Comparison of ENCODE assay signal across 8 mouse cellular contexts in genomic region chr6:31519001-31519471, GRCm38 (mm10). TPM values are rescaled to one million over a fixed set of nuclear protein-coding genes. Genes with fewer than 3 reads are reported as not detected.
A peak's percentile ranks its signal among the peaks of the same experiment; 100 is the strongest.
DNase-seq lines count a peak whose midpoint lies in the region; ATAC-seq and TF ChIP-seq lines count a peak whose summit lies in the region.

No protein-coding gene starts in this region.

- intact Hi-C loops in left cerebral cortex, postnatal 36 days (cut with DNase I), result no loop called here

- CTCF ChIA-PET in Patski (lab: Charles Lee), result interaction anchor here (1.2 kb wide), 1 partner anchor 121 kb away, joined by 4 read pairs; no protein-coding TSS in a partner anchor

- no peak overlapping the region for H3K4me2 ChIP-seq in embryonic facial prominence, embryonic 11.5 days (ENCODE audit: low read depth, low read length)
- H3K4me2 ChIP-seq in liver, embryonic 14.5 days (ENCODE audit: low read depth), result peak overlapping the region; percentile 20; the same call in 1 of the 2 replicates
- H3K4me2 ChIP-seq in neural tube, embryonic 14.5 days (ENCODE audit: low read depth, low read length), result no peak overlapping the region

- H3K4me1 ChIP-seq in embryonic facial prominence, embryonic 11.5 days (ENCODE audit: control insufficient read depth, insufficient read depth, low read length), result no peaks in the 10 kb centered on the region
- H3K4me1 ChIP-seq in liver, embryonic 14.5 days (replicated peaks; ENCODE audit: control insufficient read depth in 2 of 2, insufficient read depth in 2 of 2, low read length in 1 of 2), result peaks cover 23 to 32% of the 10 kb centered on the region in 2 experiments
- no peaks in the 10 kb centered on the region for H3K4me1 ChIP-seq in neural tube, embryonic 14.5 days (ENCODE audit: control insufficient read depth, insufficient read depth, low read length)

- no peaks in the 10 kb centered on the region for H3K36me3 ChIP-seq in embryonic facial prominence, embryonic 11.5 days (replicated peaks; ENCODE audit: control insufficient read depth, insufficient read depth, low read depth, low read length)
- no peaks in the 10 kb centered on the region; the same call in 1 of the 2 replicates for H3K36me3 ChIP-seq in liver, embryonic 14.5 days (replicated peaks; ENCODE audit: control insufficient read depth, insufficient read depth, low read depth)
- H3K36me3 ChIP-seq in neural tube, embryonic 14.5 days (ENCODE audit: control insufficient read depth, insufficient read depth, low read length), result no peaks in the 10 kb centered on the region

- no peaks in the 10 kb centered on the region for H3K27me3 ChIP-seq in Patski
- H3K27me3 ChIP-seq in embryonic facial prominence, embryonic 11.5 days (ENCODE audit: control insufficient read depth, insufficient read depth, low read length), result no peaks in the 10 kb centered on the region
- no peaks in the 10 kb centered on the region for H3K27me3 ChIP-seq in liver, embryonic 14.5 days (ENCODE audit: control insufficient read depth, insufficient read depth, low read length)
- H3K27me3 ChIP-seq in neural tube, embryonic 14.5 days (ENCODE audit: control insufficient read depth, insufficient read depth, low read length), result no peaks in the 10 kb centered on the region

- 78% methylated on average over 8 of the region's 8 CpGs for WGBS in embryonic facial prominence, embryonic 11.5 days
- WGBS in liver, embryonic 14.5 days (ENCODE audit: insufficient replicate concordance), result 26% methylated on average over 8 of the region's 8 CpGs
- 79% methylated on average over 8 of the region's 8 CpGs for WGBS in neural tube, embryonic 14.5 days

- no peak for ATAC-seq in Patski
- no peak for ATAC-seq in embryonic facial prominence, embryonic 11.5 days (replicated peaks; ENCODE audit: insufficient number of reproducible peaks, low FRiP score, low TSS enrichment, low read depth)
- ATAC-seq in liver, embryonic 14.5 days (ENCODE audit: insufficient read depth), result peak; percentile 89
- ATAC-seq in neural tube, embryonic 14.5 days (ENCODE audit: low read depth), result peak; percentile 36; the same call in 1 of the 2 replicates
- no peak for ATAC-seq in activated CD4-positive, CD25-positive, alpha-beta regulatory T cell, adult 4 months

- peak overlapping the region; percentile 58 for H3K27ac ChIP-seq in layer of hippocampus, adult 2 months
- no peak overlapping the region for H3K27ac ChIP-seq in embryonic facial prominence, embryonic 11.5 days (replicated peaks; ENCODE audit: low read depth, low read length)
- peak overlapping the region; percentile 46 for H3K27ac ChIP-seq in liver, embryonic 14.5 days
- no peak overlapping the region for H3K27ac ChIP-seq in neural tube, embryonic 14.5 days (ENCODE audit: low read depth, low read length)

- peak; percentile 76 for TF ChIP-seq CTCF in layer of hippocampus, adult 2 months (conservative IDR thresholded peaks at IDR 0.05)
- TF ChIP-seq CTCF in Patski (IDR thresholded peaks at IDR 0.05), result peak; percentile 52
- TF ChIP-seq CTCF in liver, embryonic 14.5 days (IDR thresholded peaks at IDR 0.05; ENCODE audit: low read depth), result peak; percentile 87

- H3K9ac ChIP-seq in embryonic facial prominence, embryonic 11.5 days (replicated peaks; ENCODE audit: low read length), result no peak overlapping the region
- no peak overlapping the region for H3K9ac ChIP-seq in liver, embryonic 14.5 days (replicated peaks)
- H3K9ac ChIP-seq in neural tube, embryonic 14.5 days (replicated peaks; ENCODE audit: low read depth, low read length), result no peak overlapping the region

- TF ChIP-seq EP300 in liver, embryonic 14.5 days (IDR thresholded peaks at IDR 0.05; ENCODE audit: low read depth), result peak; percentile 82

- H3K9me3 ChIP-seq in embryonic facial prominence, embryonic 11.5 days (replicated peaks; ENCODE audit: control insufficient read depth, low read length), result no peaks in the 10 kb centered on the region
- H3K9me3 ChIP-seq in liver, embryonic 14.5 days (ENCODE audit: control insufficient read depth, low read length), result no peaks in the 10 kb centered on the region
- no peaks in the 10 kb centered on the region for H3K9me3 ChIP-seq in neural tube, embryonic 14.5 days (ENCODE audit: control insufficient read depth, low read length)

- no peak overlapping the region for H3K4me3 ChIP-seq in layer of hippocampus, adult 2 months
- no peak overlapping the region for H3K4me3 ChIP-seq in embryonic facial prominence, embryonic 11.5 days (ENCODE audit: low read depth, low read length)
- no peak overlapping the region for H3K4me3 ChIP-seq in liver, embryonic 14.5 days (ENCODE audit: insufficient read depth in 1 of 2, low read depth in 2 of 2, low read length in 2 of 2)
- H3K4me3 ChIP-seq in neural tube, embryonic 14.5 days (ENCODE audit: low read depth, low read length), result no peak overlapping the region

- POLR2A ChIA-PET in Patski (lab: Charles Lee), result no interaction called here

- DNase-seq in layer of hippocampus, adult 2 months (ENCODE audit: low spot score in 2 of 2), result peak in 1 of 2 experiments; percentile 52
- no peak for DNase-seq in layer of hippocampus, postnatal 36 days
- DNase-seq in Patski (ENCODE audit: low read depth, low spot score), result no peak
- DNase-seq in embryonic facial prominence, embryonic 11.5 days (ENCODE audit: low spot score), result peak; percentile 49
- DNase-seq in liver, embryonic 14.5 days (ENCODE audit: low read depth in 3 of 3, low spot score in 3 of 3), result peak; percentile 46 to 64 (median 58)
- DNase-seq in left cerebral cortex, postnatal 36 days (ENCODE audit: low spot score in 2 of 2), result no peak

- in situ Hi-C loops in Patski (cut with MboI; ENCODE audit: low pct_unique_long_range_greater_than_20kb), result no loop called here

RNA-seq across cellular contexts. Expression of gene Podxl, which starts 44.7 kb away (rescaled TPM):
- 10 to 100 TPM; 16.8 to 18.9 TPM for total RNA-seq in layer of hippocampus, adult 2 months (2021)
- total RNA-seq in layer of hippocampus, postnatal 36 days (2021), result 10 to 100 TPM; 13.2 to 14.7 TPM
- 24.7 TPM for polyA plus RNA-seq in Patski (2021)
- 8.2 and 8.4 TPM in 2 replicates for polyA plus RNA-seq in embryonic facial prominence, embryonic 11.5 days (2014; fragmentation: Nextera tagmentation; extraction: Ambion mirVana)
- 8.1 and 8.2 TPM in 2 replicates for polyA plus RNA-seq in liver, embryonic 14.5 days (2012; rRNA removed)
- 5.0 and 6.0 TPM in 2 replicates for polyA plus RNA-seq in liver, embryonic 14.5 days (2014; fragmentation: Nextera tagmentation; extraction: Ambion mirVana)
- 7.1 and 9.0 TPM in 2 replicates for polyA plus RNA-seq in neural tube, embryonic 14.5 days (2014; fragmentation: Nextera tagmentation; extraction: Ambion mirVana)
- polyA plus RNA-seq in activated CD4-positive, CD25-positive, alpha-beta regulatory T cell, adult 4 months (2017; shearing (Covaris generic)), result not detected
- 10 to 100 TPM; 15.6 to 17.2 TPM for total RNA-seq in left cerebral cortex, postnatal 36 days (2021)

Comparison
In these comparisons a context has a peak if more than half of its experiments do, and no peak if none do; other contexts are left out.
1. DNase-seq: peak in embryonic facial prominence, embryonic 11.5 days (single experiment) and liver, embryonic 14.5 days (3 of 3); none in layer of hippocampus, postnatal 36 days (0 of 2), Patski (single experiment) and left cerebral cortex, postnatal 36 days (0 of 2).
2. H3K27ac ChIP-seq: peak in layer of hippocampus, adult 2 months (single experiment) and liver, embryonic 14.5 days (single experiment); none in embryonic facial prominence, embryonic 11.5 days (single experiment) and neural tube, embryonic 14.5 days (single experiment).
3. ATAC-seq: peak in liver, embryonic 14.5 days (single experiment) and neural tube, embryonic 14.5 days (single experiment); none in Patski (single experiment), embryonic facial prominence, embryonic 11.5 days (single experiment) and activated CD4-positive, CD25-positive, alpha-beta regulatory T cell, adult 4 months (single experiment).
4. Peak in every context shown above with its lines, with median percentiles within 50 percentile points of each other: CTCF ChIP-seq.